Mouse (Mus musculus) embryonic fibroblast, embryonic 13.5 days (primary cell): ENCODE measurements around the gene Cacna1e. TPM values are rescaled to one million over a fixed set of nuclear protein-coding genes. Genes with fewer than 3 reads are reported as not detected.

Experiments
- H3K27ac ChIP-seq: 2 replicates; pipeline ENCODE4 v1.5.1; 2012; ENCODE audit warnings: low read length, control low read depth, inconsistent platforms; ENCODE audit not compliant: insufficient read depth
- H3K4me1 ChIP-seq: 2 replicates; pipeline ENCODE4 v1.6.1; 2011; ENCODE audit warnings: low read length; ENCODE audit not compliant: control insufficient read depth, insufficient read depth
- H3K4me3 ChIP-seq: 2 replicates; pipeline ENCODE4 v1.5.1; 2011; ENCODE audit warnings: mild to moderate bottlenecking, control low read depth, low read length; ENCODE audit not compliant: insufficient read depth
- CTCF ChIP-seq: IDR thresholded peaks from 2 replicates; pipeline ENCODE4 v1.5.1; 2011; ENCODE audit warnings: mild to moderate bottlenecking, control low read depth, low read length, moderate library complexity, borderline replicate concordance; ENCODE audit not compliant: insufficient read depth
- POLR2A ChIP-seq: IDR thresholded peaks from 2 replicates; pipeline ENCODE4 v1.6.1; 2011; ENCODE audit warnings: low read depth, mild to moderate bottlenecking, control low read depth, low read length, moderate library complexity
- polyA plus RNA-seq: library from polyadenylated mRNA; stranded (reverse); fragments of >200 nt; gene quantifications from 2 replicates; pipeline ENCODE4 v1.2.4, GENCODE M21; 2011; ENCODE audit warnings: low read depth; ENCODE audit not compliant: missing spikeins, insufficient read length

Gene Cacna1e
- polyA plus RNA-seq, 1 experiment: not detected

GRCm38 (mm10) chr1:154883596-154884191 is 607 bp downstream of the Cacna1e start:
- Histone ChIP-seq H3K27ac (no peak overlapping the region), H3K4me1 (no peaks in the 10 kb centered on the region), H3K4me3 (peak overlapping the region; percentile 32)
- TF ChIP-seq POLR2A (no peak), CTCF (no peak)

GRCm38 (mm10) chr1:154865981-154866380 is 18.3 kb downstream of the Cacna1e start:
- Histone ChIP-seq H3K4me3 (no peak overlapping the region), H3K4me1 (no peaks in the 10 kb centered on the region), H3K27ac (no peak overlapping the region)
- TF ChIP-seq CTCF (no peak), POLR2A (no peak)

GRCm38 (mm10) chr1:154861416-154861815 is 22.9 kb downstream of the Cacna1e start:
- Histone ChIP-seq H3K4me1 (no peaks in the 10 kb centered on the region), H3K4me3 (no peak overlapping the region), H3K27ac (no peak overlapping the region)
- TF ChIP-seq CTCF: no peak
- no peak for TF ChIP-seq POLR2A

GRCm38 (mm10) chr1:154854564-154854963 is 29.7 kb downstream of the Cacna1e start:
- Histone ChIP-seq H3K4me1 (no peaks in the 10 kb centered on the region), H3K4me3 (no peak overlapping the region), H3K27ac (no peak overlapping the region)
- no peak for TF ChIP-seq CTCF
- no peak for TF ChIP-seq POLR2A

- TF ChIP-seq POLR2A: no peak
- TF ChIP-seq CTCF: no peak
- Histone ChIP-seq H3K4me3 (no peak overlapping the region), H3K4me1 (no peaks in the 10 kb centered on the region), H3K27ac (no peak overlapping the region)
These were observed 33.6 kb downstream of the Cacna1e start for GRCm38 (mm10) chr1:154850515-154851287.

GRCm38 (mm10) chr1:154848683-154849579 is 35.4 kb downstream of the Cacna1e start:
- no peaks in the 10 kb centered on the region for H3K4me1 ChIP-seq
- no peak for TF ChIP-seq POLR2A
- TF ChIP-seq CTCF: no peak
- H3K4me3 ChIP-seq: no peak overlapping the region
- no peak overlapping the region for H3K27ac ChIP-seq

- Histone ChIP-seq H3K4me3 (no peak overlapping the region), H3K27ac (no peak overlapping the region), H3K4me1 (no peaks in the 10 kb centered on the region)
- TF ChIP-seq POLR2A: no peak
These were observed 37.4 kb downstream of the Cacna1e start for GRCm38 (mm10) chr1:154846900-154847299.

GRCm38 (mm10) chr1:154843427-154843826 is 40.9 kb downstream of the Cacna1e start:
- H3K27ac ChIP-seq: no peak overlapping the region
- no peaks in the 10 kb centered on the region for H3K4me1 ChIP-seq
- TF ChIP-seq CTCF (no peak), POLR2A (no peak)
- no peak overlapping the region for H3K4me3 ChIP-seq

- no peak overlapping the region for H3K27ac ChIP-seq
- TF ChIP-seq POLR2A: no peak
- no peak for TF ChIP-seq CTCF
- no peaks in the 10 kb centered on the region for H3K4me1 ChIP-seq
- no peak overlapping the region for H3K4me3 ChIP-seq
These were observed 42.0 kb downstream of the Cacna1e start for GRCm38 (mm10) chr1:154842336-154842735.
